In genomic region chr17:74389847-74390246, GRCm38 (mm10) we compare ENCODE assay signal across 20 mouse cellular contexts. TPM values are rescaled to one million over a fixed set of nuclear protein-coding genes. Genes with fewer than 3 reads are reported as not detected.
DNase-seq lines count a peak whose midpoint lies in the region; ATAC-seq and TF ChIP-seq lines count a peak whose summit lies in the region.
"Had no signal": no experiment of that assay in that cellular context is flagged by ENCODE, and none has a peak within 500 bp of the region (broad histone marks: within the 10 kb centered on the region; RNA-seq: fewer than 3 reads in every experiment).

No protein-coding gene starts in this region.

- H3K27ac ChIP-seq in gastrocnemius, adult 2 months, result no peak overlapping the region
- no peak overlapping the region for H3K27ac ChIP-seq in lung, postnatal 0 days (ENCODE audit: low read length)
- no peak overlapping the region for H3K27ac ChIP-seq in MEL (ENCODE audit: control insufficient read depth, low read depth, low read length)
- H3K27ac ChIP-seq: embryonic facial prominence, embryonic 12.5 days; neural tube, embryonic 15.5 days had no signal

- no peak overlapping the region for H3K9ac ChIP-seq in lung, postnatal 0 days (replicated peaks; ENCODE audit: low read depth)
- no peak overlapping the region for H3K9ac ChIP-seq in MEL (ENCODE audit: control insufficient read depth, low read depth, low read length, poor library complexity, severe bottlenecking)
- H3K9ac ChIP-seq: embryonic facial prominence, embryonic 12.5 days; heart, embryonic 12.5 days; neural tube, embryonic 15.5 days had no signal

- peaks cover 9% of the 10 kb centered on the region; the same call in 1 of the 2 replicates for H3K36me3 ChIP-seq in lung, postnatal 0 days (ENCODE audit: insufficient read depth, low read length)
- H3K36me3 ChIP-seq in MEL (ENCODE audit: control insufficient read depth in 1 of 2, insufficient read depth in 2 of 2, low read length in 2 of 2), result peaks cover 0 to 3% of the 10 kb centered on the region in 2 experiments; a peak in 2 of 4 replicates
- peaks cover 2% of the 10 kb centered on the region for H3K36me3 ChIP-seq in splenic B cell, adult 2 months (ENCODE audit: control insufficient read depth, insufficient read depth, low read length, poor library complexity, severe bottlenecking)

- no peaks in the 10 kb centered on the region for H3K4me1 ChIP-seq in lung, postnatal 0 days (ENCODE audit: insufficient read depth, low read depth, low read length)
- H3K4me1 ChIP-seq in lung, adult 2 months (ENCODE audit: control insufficient read depth, insufficient read depth, low read length), result peaks cover 3% of the 10 kb centered on the region; the same call in 1 of the 2 replicates
- no peaks in the 10 kb centered on the region; a peak in 1 of 4 replicates for H3K4me1 ChIP-seq in MEL (ENCODE audit: control insufficient read depth in 1 of 2, insufficient read depth in 2 of 2, low read length in 2 of 2)
- H3K4me1 ChIP-seq: embryonic facial prominence, embryonic 12.5 days; heart, embryonic 12.5 days had no signal

- H3K79me2 ChIP-seq in MEL (ENCODE audit: control insufficient read depth, insufficient read depth, low read length, poor library complexity), result no peaks in the 10 kb centered on the region

- H3K4me2 ChIP-seq in lung, postnatal 0 days (replicated peaks; ENCODE audit: low read depth, low read length), result no peak overlapping the region
- H3K4me2 ChIP-seq: embryonic facial prominence, embryonic 12.5 days; heart, embryonic 12.5 days; liver, embryonic 11.5 days; neural tube, embryonic 15.5 days had no signal

- H3K4me3 ChIP-seq in gastrocnemius, adult 2 months, result no peak overlapping the region
- H3K4me3 ChIP-seq in lung, postnatal 0 days (ENCODE audit: low read depth, low read length), result no peak overlapping the region
- H3K4me3 ChIP-seq in lung, adult 2 months (replicated peaks; ENCODE audit: extremely low read depth, low read depth, low read length), result no peak overlapping the region
- H3K4me3 ChIP-seq in MEL (ENCODE audit: control insufficient read depth in 1 of 2, insufficient read depth in 1 of 2, low read depth in 2 of 2, low read length in 2 of 2), result no peak overlapping the region
- H3K4me3 ChIP-seq: embryonic facial prominence, embryonic 12.5 days; heart, embryonic 12.5 days; megakaryocyte, embryonic 14.5 days; neural tube, embryonic 15.5 days had no signal

- H3K9me3 ChIP-seq in lung, postnatal 0 days (ENCODE audit: low read length), result no peaks in the 10 kb centered on the region
- H3K9me3 ChIP-seq in MEL (replicated peaks; ENCODE audit: insufficient read depth, low read length), result no peaks in the 10 kb centered on the region
- H3K9me3 ChIP-seq: embryonic facial prominence, embryonic 12.5 days; heart, embryonic 12.5 days; megakaryocyte, embryonic 14.5 days; neural tube, embryonic 15.5 days had no signal

- ATAC-seq in lung, postnatal 0 days, result no peak
- ATAC-seq: intestine, embryonic 16.5 days had no signal

- TF ChIP-seq POLR2A in lung, adult 2 months (IDR thresholded peaks at IDR 0.05; ENCODE audit: borderline replicate concordance, extremely low read depth, low read depth, low read length), result no peak
- TF ChIP-seq POLR2A in MEL (IDR thresholded peaks at IDR 0.05; ENCODE audit: control insufficient read depth in 1 of 2, insufficient read depth in 1 of 2, low read depth in 1 of 2, low read length in 2 of 2, poor library complexity in 1 of 2), result no peak

- 77% methylated on average over 3 of the region's 3 CpGs for WGBS in lung, postnatal 0 days
- 71% methylated on average over 3 of the region's 3 CpGs for WGBS in lung, adult 2 months

- intact Hi-C loops in gastrocnemius, adult 2 months (cut with DNase I), result no loop called here
- intact Hi-C loops in gastrocnemius, postnatal 36 days (cut with DNase I), result loop anchor here (10.0 kb wide), 1 partner anchor 225 kb away; no protein-coding TSS in a partner anchor

- TF ChIP-seq RAD21 in MEL (IDR thresholded peaks at IDR 0.05; ENCODE audit: low read depth, low read length), result peak; percentile 13

- TF ChIP-seq EP300 in lung, postnatal 0 days (IDR thresholded peaks at IDR 0.05), result no peak
- TF ChIP-seq EP300 in MEL (IDR thresholded peaks at IDR 0.05; ENCODE audit: low read depth in 1 of 2, low read length in 2 of 2), result no peak

- H3K27me3 ChIP-seq in lung, postnatal 0 days (replicated peaks; ENCODE audit: insufficient read depth, low read length), result no peaks in the 10 kb centered on the region
- no peaks in the 10 kb centered on the region for H3K27me3 ChIP-seq in MEL (ENCODE audit: control insufficient read depth in 1 of 2, insufficient read depth in 2 of 2, low read length in 2 of 2)
- no peaks in the 10 kb centered on the region for H3K27me3 ChIP-seq in splenic B cell, adult 2 months (ENCODE audit: control insufficient read depth, insufficient read depth, low read length, poor library complexity, severe bottlenecking)
- H3K27me3 ChIP-seq: embryonic facial prominence, embryonic 12.5 days; heart, embryonic 12.5 days; megakaryocyte, embryonic 14.5 days; neural tube, embryonic 15.5 days had no signal

- no peak for DNase-seq in gastrocnemius, adult 2 months
- no peak for DNase-seq in gastrocnemius, postnatal 36 days
- DNase-seq in lung, postnatal 0 days (ENCODE audit: low spot score), result no peak
- DNase-seq in lung, adult 2 months, result no peak
- DNase-seq in MEL (ENCODE audit: low read depth, low spot score), result peak; percentile 18
- DNase-seq in splenic B cell, adult 2 months (ENCODE audit: low read depth, low spot score), result peak; percentile 9
- no peak for DNase-seq in cerebellum, postnatal 36 days
- DNase-seq: adrenal gland, adult 2 months; cerebellum, adult 8-10 months; gastrocnemius, postnatal 25 days; kidney, postnatal 36 days; left cerebral cortex, postnatal 4 days; lung, postnatal 10 days; spleen, adult 18-20 months had no signal

- peak; percentile 21; the same call in 1 of the 2 replicates for TF ChIP-seq CTCF in gastrocnemius, adult 2 months (IDR thresholded peaks at IDR 0.05)
- TF ChIP-seq CTCF in lung, postnatal 0 days (IDR thresholded peaks at IDR 0.05), result peak; percentile 30; the same call in 1 of the 2 replicates
- TF ChIP-seq CTCF in lung, adult 2 months (IDR thresholded peaks at IDR 0.05; ENCODE audit: insufficient read depth, low read length), result no peak
- peak in 2 of 3 experiments; percentile 3 to 34; a peak in 2 of 6 replicates for TF ChIP-seq CTCF in MEL (IDR thresholded peaks at IDR 0.05 in 2 of 3, conservative IDR thresholded peaks at IDR 0.05 in 1 of 3; ENCODE audit: control insufficient read depth in 1 of 3, insufficient read depth in 1 of 3, low read depth in 2 of 3, low read length in 3 of 3, poor library complexity in 1 of 3, severe bottlenecking in 1 of 3)

TF ChIP-seq in MEL, 35 proteins besides CTCF, POLR2A, EP300 and RAD21:
- TF ChIP-seq GABPA (IDR thresholded peaks at IDR 0.05; ENCODE audit: low read depth, low read length), result no peak
- no peak for TF ChIP-seq USF2 (IDR thresholded peaks at IDR 0.05; ENCODE audit: borderline replicate concordance in 1 of 2, insufficient read depth in 1 of 2, low read depth in 1 of 2, low read length in 2 of 2)
- TF ChIP-seq SMC3 (IDR thresholded peaks at IDR 0.05; ENCODE audit: low read depth, low read length), result peak; percentile 26; the same call in 1 of the 2 replicates
TF ChIP-seq in MEL: peak in this region for 1.

RNA-seq across cellular contexts. Expression of gene Slc30a6, which starts 5.6 kb away (rescaled TPM):
- 1 to 10 TPM; 5.8 to 6.5 TPM for total RNA-seq in gastrocnemius, adult 2 months (2021)
- 1 to 10 TPM; 4.3 to 7.0 TPM for total RNA-seq in gastrocnemius, postnatal 36 days (2021)
- 26.7 and 28.6 TPM in 2 replicates for polyA plus RNA-seq in lung, postnatal 0 days (2015; fragmentation: Nextera tagmentation; extraction: Ambion mirVana)
- polyA plus RNA-seq in lung, adult 2 months (2012; rRNA removed), result 14.8 and 20.5 TPM in 2 replicates
- 13.9 and 15.5 TPM in 2 replicates for total RNA-seq in MEL (2012; rRNA removed)
- polyA plus RNA-seq in MEL (2012; ENCODE audit: insufficient read depth in 1 of 2, insufficient read length in 2 of 2, low read depth in 1 of 2, low replicate concordance in 2 of 2, missing spikeins in 1 of 2), result 10 to 100 TPM in 1 of 2 experiments, not detected in 1; 19.4 TPM

RNA-seq across cellular contexts. Expression of gene Spast, which starts 51.1 kb away (rescaled TPM):
- 10 to 100 TPM; 47.5 to 47.9 TPM for total RNA-seq in gastrocnemius, adult 2 months (2021)
- total RNA-seq in gastrocnemius, postnatal 36 days (2021), result 10 to 100 TPM; 41.3 to 44.0 TPM
- 10.1 and 12.7 TPM in 2 replicates for polyA plus RNA-seq in lung, postnatal 0 days (2015; fragmentation: Nextera tagmentation; extraction: Ambion mirVana)
- 5.1 and 5.9 TPM in 2 replicates for polyA plus RNA-seq in lung, adult 2 months (2012; rRNA removed)
- total RNA-seq in MEL (2012; rRNA removed), result 28.2 and 29.0 TPM in 2 replicates
- 10 to 100 TPM in 1 of 2 experiments, not detected in 1; 35.2 TPM for polyA plus RNA-seq in MEL (2012; ENCODE audit: insufficient read depth in 1 of 2, insufficient read length in 2 of 2, low read depth in 1 of 2, low replicate concordance in 2 of 2, missing spikeins in 1 of 2)

Comparison
In these comparisons a context has a peak if more than half of its experiments do, and no peak if none do; other contexts are left out.
1. DNase-seq: peak in MEL (single experiment) and splenic B cell, adult 2 months (single experiment); none in gastrocnemius, adult 2 months (single experiment), gastrocnemius, postnatal 36 days (0 of 2), lung, postnatal 0 days (single experiment), lung, adult 2 months (single experiment) and cerebellum, postnatal 36 days (0 of 2).